8 mouse cellular contexts compared by ENCODE assay signal in the genomic region with DNA sequence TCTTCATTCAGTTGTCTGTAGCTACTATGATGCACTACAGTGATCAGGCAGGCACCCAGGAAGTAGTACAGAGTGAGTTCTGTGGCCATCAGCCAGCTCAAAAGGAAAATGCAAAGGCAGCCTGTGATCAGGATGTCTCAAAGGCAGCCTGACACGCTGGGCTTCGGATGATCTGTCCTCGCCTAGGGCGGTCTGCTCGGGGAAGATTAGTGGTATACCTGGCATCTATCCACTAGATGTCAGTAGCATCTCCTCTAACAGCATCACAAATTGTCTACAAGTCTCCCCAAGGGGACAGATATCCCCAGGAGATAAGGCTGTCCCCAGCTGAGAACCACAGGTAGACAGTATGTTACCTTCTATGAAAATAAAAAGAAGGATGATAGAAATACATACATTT. TPM values are rescaled to one million over a fixed set of nuclear protein-coding genes. Genes with fewer than 3 reads are reported as not detected.
DNase-seq lines count a peak whose midpoint lies in the region; ATAC-seq and TF ChIP-seq lines count a peak whose summit lies in the region.
"Had no signal": no experiment of that assay in that cellular context is flagged by ENCODE, and none has a peak within 500 bp of the region (broad histone marks: within the 10 kb centered on the region; RNA-seq: fewer than 3 reads in every experiment).

No protein-coding gene starts in this region.

- peak; percentile 76 for ATAC-seq in forebrain, embryonic 11.5 days (replicated peaks; ENCODE audit: low FRiP score)
- ATAC-seq in lung, embryonic 16.5 days (ENCODE audit: low read depth), result peak; percentile 45; the same call in 1 of the 2 replicates

- no peak for TF ChIP-seq POLR2A in bone marrow macrophage, adult 2 months (IDR thresholded peaks at IDR 0.05; ENCODE audit: borderline replicate concordance, low read depth, low read length)

- peak; percentile 4 for DNase-seq in WW6 (ENCODE audit: low read depth, low spot score)
- DNase-seq in forebrain, embryonic 11.5 days (ENCODE audit: low spot score), result no peak
- DNase-seq in kidney, postnatal 14 days, result peak; percentile 28
- peak; percentile 37 to 55 for DNase-seq in right cerebral cortex, postnatal 10 days (ENCODE audit: low spot score in 2 of 2)
- DNase-seq in ovary, postnatal 14 days (ENCODE audit: low spot score), result no peak

- no peak overlapping the region for H3K9ac ChIP-seq in forebrain, embryonic 11.5 days (ENCODE audit: low read length)
- H3K9ac ChIP-seq in lung, embryonic 16.5 days (ENCODE audit: low read length), result no peak overlapping the region
- H3K9ac ChIP-seq: stomach, embryonic 15.5 days had no signal

- H3K27me3 ChIP-seq in forebrain, embryonic 11.5 days (ENCODE audit: control insufficient read depth, insufficient read depth, low read length), result no peaks in the 10 kb centered on the region
- no peaks in the 10 kb centered on the region for H3K27me3 ChIP-seq in lung, embryonic 16.5 days (ENCODE audit: control insufficient read depth, insufficient read depth, low read depth, low read length)
- H3K27me3 ChIP-seq: stomach, embryonic 15.5 days had no signal

- 5% methylated on average over 5 of the region's 5 CpGs for WGBS in forebrain, embryonic 11.5 days
- WGBS in lung, embryonic 16.5 days, result 11% methylated on average over 5 of the region's 5 CpGs

- H3K4me1 ChIP-seq in bone marrow macrophage, adult 2 months (ENCODE audit: control insufficient read depth, insufficient read depth, low read length), result peaks cover 17% of the 10 kb centered on the region
- no peaks in the 10 kb centered on the region for H3K4me1 ChIP-seq in forebrain, embryonic 11.5 days (replicated peaks; ENCODE audit: control insufficient read depth, insufficient read depth, low read length)
- H3K4me1 ChIP-seq in lung, embryonic 16.5 days (replicated peaks; ENCODE audit: control insufficient read depth, insufficient read depth, low read length), result no peaks in the 10 kb centered on the region
- H3K4me1 ChIP-seq: stomach, embryonic 15.5 days had no signal

- no peaks in the 10 kb centered on the region for H3K9me3 ChIP-seq in forebrain, embryonic 11.5 days (ENCODE audit: control insufficient read depth, low read length)
- no peaks in the 10 kb centered on the region for H3K9me3 ChIP-seq in lung, embryonic 16.5 days (ENCODE audit: control insufficient read depth, low read length)
- H3K9me3 ChIP-seq: stomach, embryonic 15.5 days had no signal

- H3K36me3 ChIP-seq in forebrain, embryonic 11.5 days (ENCODE audit: control insufficient read depth, insufficient read depth, low read length), result no peaks in the 10 kb centered on the region; the same call in 1 of the 2 replicates
- no peaks in the 10 kb centered on the region for H3K36me3 ChIP-seq in lung, embryonic 16.5 days (ENCODE audit: control insufficient read depth, insufficient read depth, low read length)
- H3K36me3 ChIP-seq: stomach, embryonic 15.5 days had no signal

- peak; percentile 47 for TF ChIP-seq CTCF in bone marrow macrophage, adult 2 months (IDR thresholded peaks at IDR 0.05; ENCODE audit: low read depth, low read length)

- no peak overlapping the region for H3K4me3 ChIP-seq in bone marrow macrophage, adult 2 months (ENCODE audit: insufficient read depth, low read length)
- H3K4me3 ChIP-seq in forebrain, embryonic 11.5 days (ENCODE audit: low read depth, low read length), result no peak overlapping the region
- no peak overlapping the region for H3K4me3 ChIP-seq in lung, embryonic 16.5 days (ENCODE audit: low read length)
- H3K4me3 ChIP-seq: stomach, embryonic 15.5 days had no signal

- H3K4me2 ChIP-seq in forebrain, embryonic 11.5 days (ENCODE audit: low read depth, low read length, severe bottlenecking), result no peak overlapping the region
- H3K4me2 ChIP-seq in lung, embryonic 16.5 days (ENCODE audit: low read depth, low read length), result no peak overlapping the region
- H3K4me2 ChIP-seq: stomach, embryonic 15.5 days had no signal

- no peak overlapping the region for H3K27ac ChIP-seq in bone marrow macrophage, adult 2 months (ENCODE audit: insufficient read depth, low read depth, low read length)
- no peak overlapping the region for H3K27ac ChIP-seq in forebrain, embryonic 11.5 days (ENCODE audit: low read depth, low read length)
- no peak overlapping the region for H3K27ac ChIP-seq in lung, embryonic 16.5 days (ENCODE audit: low read length)
- H3K27ac ChIP-seq: stomach, embryonic 15.5 days had no signal

RNA-seq across cellular contexts. Expression of gene Abcd2, which starts 26.6 kb away (rescaled TPM):
- polyA plus RNA-seq in bone marrow macrophage, adult 2 months (2012; ENCODE audit: insufficient read depth, insufficient read length, missing spikeins), result 20.8 and 21.6 TPM in 2 replicates
- polyA plus RNA-seq in forebrain, embryonic 11.5 days (2014; fragmentation: Nextera tagmentation; extraction: Ambion mirVana), result 22.4 and 25.3 TPM in 2 replicates
- polyA plus RNA-seq in lung, embryonic 16.5 days (2015; fragmentation: Nextera tagmentation; extraction: Ambion mirVana), result 6.4 and 6.6 TPM in 2 replicates

RNA-seq across cellular contexts. Expression of gene CN725425, which starts 34.3 kb away (rescaled TPM):
- not detected in 2 replicates for polyA plus RNA-seq in bone marrow macrophage, adult 2 months (2012; ENCODE audit: insufficient read depth, insufficient read length, missing spikeins)
- polyA plus RNA-seq in forebrain, embryonic 11.5 days (2014; fragmentation: Nextera tagmentation; extraction: Ambion mirVana), result 0.12 TPM in 1 of 2 replicates, not detected in the other
- not detected in 2 replicates for polyA plus RNA-seq in lung, embryonic 16.5 days (2015; fragmentation: Nextera tagmentation; extraction: Ambion mirVana)
- polyA plus RNA-seq: stomach, embryonic 15.5 days had no signal

Comparison
In these comparisons a context has a peak if more than half of its experiments do, and no peak if none do; other contexts are left out.
1. DNase-seq: peak in WW6 (single experiment), kidney, postnatal 14 days (single experiment) and right cerebral cortex, postnatal 10 days (2 of 2); none in forebrain, embryonic 11.5 days (single experiment) and ovary, postnatal 14 days (single experiment).